Mouse (Mus musculus) megakaryocyte, adult 5-6 weeks (primary cell): ENCODE measurements at regions not wholly inside any gene's neighbourhood (a gene's known extent, or its start where the extent isn't known, plus 50 kb on each side); places are given as distances from the start of the nearest gene placed in this dataset.

Experiments
- ATAC-seq: 2 replicates; pipeline ENCODE4 v1.8.0; 2016; ENCODE audit warnings: mild to moderate bottlenecking, inconsistent platforms; ENCODE audit not compliant: poor library complexity, severe bottlenecking

GRCm38 (mm10) chr13:71262575-71263295, 421.1 kb upstream of the Adamts16 start:
- ATAC-seq = no peak

DNA sequence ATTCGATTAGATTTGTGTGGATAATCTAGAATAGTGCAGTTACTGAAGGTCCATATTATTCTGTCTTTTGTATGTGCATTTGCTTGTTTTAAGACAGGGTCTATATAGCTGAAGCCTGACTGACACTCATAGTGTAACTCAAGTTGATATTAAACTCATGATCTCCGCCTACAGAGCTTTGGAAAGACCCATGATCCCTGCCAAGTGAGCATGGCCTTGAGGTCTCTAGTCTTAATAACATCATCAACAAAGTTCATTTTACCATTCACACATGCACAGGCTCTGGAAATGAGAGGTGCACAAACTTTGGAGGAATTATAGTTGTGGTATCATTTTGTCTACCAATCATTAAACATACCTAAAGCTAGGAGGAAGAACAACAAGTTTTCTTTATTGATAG, 412.4 kb upstream of the Adamts16 start:
- ATAC-seq = no peak

DNA sequence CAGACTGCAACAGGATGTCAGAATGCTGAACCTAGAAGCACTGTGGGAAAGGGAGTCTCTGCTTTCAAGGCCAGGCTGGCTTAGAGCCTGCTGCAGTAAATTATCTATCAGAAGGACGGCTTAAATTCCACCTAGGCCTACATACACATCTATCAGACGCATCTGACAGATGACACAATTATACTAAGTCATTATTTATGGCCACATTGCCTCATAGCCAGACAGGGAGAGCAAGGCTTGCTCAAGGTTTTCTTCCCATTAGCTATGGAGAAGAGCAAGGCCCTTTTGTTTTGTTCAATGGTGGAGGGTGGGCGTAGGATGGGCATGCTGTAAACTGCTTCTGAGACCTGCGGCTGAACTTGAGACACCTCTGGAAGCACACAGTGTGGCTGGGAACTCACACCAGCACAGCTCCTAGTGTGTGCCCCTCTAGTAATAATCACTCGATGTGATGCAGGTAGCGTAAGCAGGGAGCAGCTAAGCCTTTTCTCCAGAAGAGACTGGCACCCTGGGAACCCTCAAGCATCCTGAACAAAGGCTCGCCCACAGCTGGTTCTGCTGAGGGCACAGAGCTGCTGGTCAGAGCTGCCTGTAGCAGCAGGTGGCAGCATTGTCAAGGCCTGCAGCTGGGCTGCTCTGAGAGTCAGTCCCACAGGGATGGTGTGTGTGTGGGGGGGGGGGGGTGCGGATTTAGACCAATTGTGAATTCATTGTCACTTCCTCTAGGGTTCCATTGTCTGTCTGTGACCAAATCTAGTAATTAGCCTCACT, 406.8 kb upstream of the Adamts16 start:
- no peak for ATAC-seq

- ATAC-seq = no peak
Observed at GRCm38 (mm10) chr13:71247241-71247640, 405.6 kb upstream of the Adamts16 start.

DNA sequence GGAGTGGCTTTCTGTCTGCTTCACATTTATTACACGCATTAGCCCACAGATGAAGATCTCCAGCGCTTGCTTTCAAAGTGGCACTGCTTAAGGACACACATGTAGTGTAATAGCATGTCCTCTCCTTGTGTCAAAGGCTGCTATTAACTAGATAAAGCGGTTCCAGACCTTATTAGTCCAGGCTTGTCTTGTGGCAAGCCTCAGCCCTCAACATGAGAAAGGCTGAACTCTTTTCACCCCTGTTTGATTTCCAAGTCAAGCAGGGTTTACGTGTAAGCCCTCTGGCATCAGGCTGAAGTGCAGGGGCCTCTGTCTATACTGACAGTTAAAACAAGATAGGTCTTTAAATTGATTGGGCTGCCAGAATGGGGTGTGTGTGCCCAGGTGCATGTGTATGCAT, 403.7 kb upstream of the Adamts16 start:
- no peak for ATAC-seq

GRCm38 (mm10) chr13:71239782-71240181, 398.2 kb upstream of the Adamts16 start:
- no peak for ATAC-seq

DNA sequence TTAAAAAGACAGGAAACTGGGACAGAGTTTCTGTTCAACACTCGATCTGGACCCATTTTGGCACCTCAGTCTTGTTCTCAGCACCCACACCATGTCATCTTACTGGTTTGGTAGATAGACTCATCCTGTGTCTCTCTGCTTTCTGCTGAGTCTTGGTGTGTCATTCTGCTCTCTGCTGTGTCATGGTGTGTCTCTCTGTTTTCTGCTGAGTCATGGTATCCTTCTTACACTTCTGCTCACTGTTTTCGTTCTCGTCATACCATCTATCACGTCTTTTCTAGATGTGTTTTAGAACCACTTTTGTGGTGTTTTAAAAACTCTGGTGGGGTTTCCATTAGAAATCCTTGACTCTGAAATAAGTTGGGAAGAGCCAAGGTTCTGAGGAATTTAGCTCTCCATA, 393.7 kb upstream of the Adamts16 start:
- no peak for ATAC-seq

DNA sequence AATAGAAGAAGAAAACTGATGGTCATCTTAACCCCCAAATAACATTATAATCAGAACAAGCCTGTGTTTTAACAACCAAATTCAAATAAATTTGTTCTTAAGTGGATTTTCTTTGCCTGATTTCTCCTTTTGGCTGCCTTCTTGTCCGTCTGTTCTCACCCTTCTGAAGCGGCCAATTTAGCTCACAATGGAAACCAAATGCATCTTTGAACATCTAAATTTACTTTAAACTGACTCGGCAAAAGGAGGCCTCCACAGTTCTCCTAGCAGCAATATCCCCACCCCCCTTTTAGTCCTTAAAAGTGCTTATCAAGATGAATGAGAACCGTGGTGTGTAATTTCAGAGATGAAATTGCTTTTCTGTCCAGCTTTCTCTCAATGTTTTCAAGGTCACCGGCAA, 389.6 kb upstream of the Adamts16 start:
- ATAC-seq = no peak

GRCm38 (mm10) chr13:71214776-71215175, 373.2 kb upstream of the Adamts16 start:
- no peak for ATAC-seq

DNA sequence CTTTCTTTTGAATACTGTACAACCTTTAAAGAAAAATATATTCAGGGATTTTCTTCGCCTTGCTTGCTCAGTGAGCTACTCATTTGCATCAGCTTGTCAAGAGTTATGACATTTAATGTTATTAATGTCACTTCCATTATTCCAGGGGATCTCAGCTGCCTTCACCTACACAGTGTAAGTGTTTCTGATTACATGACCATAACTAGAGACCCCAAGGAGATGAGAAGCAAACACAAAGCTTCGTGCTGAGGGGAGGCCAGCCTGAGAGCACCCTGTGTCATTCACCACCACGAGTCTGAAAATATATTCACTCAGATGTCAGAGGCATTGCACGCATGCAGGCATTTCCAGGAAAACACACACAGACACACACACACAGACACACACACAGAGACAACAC, 369.8 kb upstream of the Adamts16 start:
- no peak for ATAC-seq

GRCm38 (mm10) chr13:71210658-71211251, 369.1 kb upstream of the Adamts16 start:
- no peak for ATAC-seq

- no peak for ATAC-seq
Observed at GRCm38 (mm10) chr13:71205708-71206107, 364.1 kb upstream of the Adamts16 start.

DNA sequence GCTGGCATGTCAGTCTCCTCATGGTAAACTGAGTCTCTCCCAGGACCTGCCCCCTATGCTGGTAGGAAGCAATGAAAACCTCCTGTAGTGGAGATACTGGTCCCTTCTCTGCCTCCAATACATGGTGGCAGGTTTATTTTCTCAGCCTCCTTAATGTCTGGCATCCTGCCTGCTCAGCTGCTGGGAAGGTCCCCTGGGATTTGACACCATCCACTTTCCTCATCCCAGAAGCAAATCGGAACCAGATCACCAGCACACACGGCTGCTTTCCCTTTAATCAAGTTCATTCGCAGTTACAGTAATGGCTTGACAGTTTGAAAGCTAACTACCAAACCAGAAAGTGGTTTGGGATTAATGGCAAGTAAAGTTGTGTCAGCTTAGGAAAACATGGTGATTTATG, 359.0 kb upstream of the Adamts16 start:
- ATAC-seq = no peak

DNA sequence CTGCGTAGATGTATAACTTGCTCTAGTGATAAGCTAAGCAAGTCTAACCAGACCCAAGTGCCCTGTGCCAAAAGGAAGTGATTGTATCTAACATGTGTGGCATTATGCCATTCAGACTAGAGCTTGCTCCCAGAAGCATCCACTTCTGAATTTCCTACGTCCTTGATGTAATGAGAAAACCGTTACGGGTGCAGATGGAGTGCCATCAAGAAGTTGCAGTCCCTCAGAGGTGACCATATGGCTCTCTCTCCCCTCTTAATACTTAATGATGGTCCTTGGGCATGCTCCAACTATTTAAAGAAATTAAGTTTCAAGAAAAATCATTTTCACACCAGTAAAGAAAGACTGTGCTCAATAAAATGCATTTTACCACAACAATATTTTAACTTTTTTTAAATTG, 354.1 kb upstream of the Adamts16 start:
- ATAC-seq = no peak

- ATAC-seq = no peak
Observed at GRCm38 (mm10) chr13:71184500-71184899, 342.9 kb upstream of the Adamts16 start.

DNA sequence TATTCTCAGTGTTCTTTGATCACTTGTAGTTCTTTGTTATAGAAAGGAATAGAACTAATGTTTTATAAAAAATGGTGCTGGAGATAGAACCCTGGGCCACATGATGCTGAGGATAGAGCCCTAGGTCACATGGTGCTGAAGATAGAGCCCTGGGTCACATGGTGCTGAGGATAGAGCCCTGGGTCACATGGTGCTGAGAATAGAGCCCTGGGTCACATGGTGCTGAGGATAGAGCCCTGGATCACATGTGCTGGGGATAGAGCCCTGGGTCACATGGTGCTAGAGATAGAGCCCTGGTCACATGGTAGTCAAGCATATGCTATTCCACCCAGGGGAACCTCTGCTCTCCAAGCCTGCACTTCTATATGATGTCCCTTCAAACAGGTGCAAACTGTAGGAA, 337.5 kb upstream of the Adamts16 start:
- ATAC-seq = no peak

DNA sequence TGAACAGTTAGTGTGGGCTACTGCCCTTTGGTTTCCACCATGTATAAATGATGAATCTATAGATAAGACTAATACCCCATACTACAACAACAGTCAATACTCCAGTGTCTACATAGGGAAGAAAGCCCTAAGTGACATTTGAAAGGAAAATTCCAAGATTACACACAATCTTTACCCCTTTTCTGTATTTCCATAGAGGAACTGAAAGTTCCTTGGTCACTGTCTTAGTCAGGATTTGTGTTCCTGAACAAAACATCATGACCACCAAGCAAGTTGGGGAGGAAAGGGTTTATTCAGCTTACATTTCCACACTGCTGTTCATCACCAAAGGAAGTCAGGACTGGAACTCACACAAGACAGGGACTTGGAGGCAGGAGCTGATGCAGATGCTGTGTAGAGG, 332.7 kb upstream of the Adamts16 start:
- ATAC-seq = no peak

GRCm38 (mm10) chr13:71166226-71166625, 324.6 kb upstream of the Adamts16 start:
- ATAC-seq = no peak

DNA sequence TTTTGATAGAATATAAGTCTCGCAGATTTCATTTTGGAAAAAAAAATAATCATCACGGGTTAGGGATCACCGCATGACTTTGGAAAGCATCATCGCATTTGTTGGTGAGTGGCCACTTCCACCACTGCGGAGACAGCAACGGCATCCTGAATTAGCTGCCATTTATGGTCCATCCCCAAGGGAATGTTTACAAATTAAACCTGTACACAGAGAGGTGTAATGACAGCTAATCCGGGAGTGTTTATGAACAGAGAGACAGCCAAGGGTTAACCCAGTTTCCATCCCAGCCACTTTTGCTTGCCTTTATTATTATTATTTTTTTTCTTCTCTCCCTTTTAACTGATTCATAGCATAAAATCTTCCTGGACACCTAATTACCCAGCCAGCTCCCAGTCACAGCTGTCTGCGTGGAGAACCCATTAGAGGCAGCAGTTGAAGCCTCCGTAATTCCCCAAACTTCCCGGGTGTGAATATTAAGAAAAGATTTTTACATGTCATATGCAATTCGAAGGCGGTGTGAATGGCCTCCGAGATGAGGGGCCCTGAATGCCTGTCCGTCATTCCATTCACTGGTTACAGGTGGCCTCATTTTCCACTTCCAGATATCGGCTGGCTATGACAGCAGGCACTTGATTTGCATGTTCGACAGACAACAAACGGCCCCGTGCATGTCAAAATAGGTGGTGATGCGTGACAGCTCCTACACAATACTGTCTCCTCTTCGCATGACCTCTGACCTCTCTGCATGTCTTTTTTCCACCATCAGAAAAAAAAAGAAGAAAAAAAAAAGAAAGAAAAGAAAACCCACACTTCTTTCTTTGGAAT, 323.7 kb upstream of the Adamts16 start:
- ATAC-seq = no peak

GRCm38 (mm10) chr13:71164012-71164411, 322.4 kb upstream of the Adamts16 start:
- no peak for ATAC-seq

GRCm38 (mm10) chr13:71162952-71163351, 321.3 kb upstream of the Adamts16 start:
- ATAC-seq = no peak
